Mouse (Mus musculus) right cerebral cortex, adult 18-20 months (tissue): Measurements from ENCODE around the gene Ggta1.
"Not testable (repeated sequence)": the region's sequence is repeated elsewhere in the genome, so short reads cannot be mapped to it uniquely, and the experiment has no call there.

Experiments
- DNase-seq: peaks from one replicate; pipeline ENCODE4 v3.0.0; 2022; ENCODE audit warnings: mixed read lengths

Ggta1 gene

GRCm38 (mm10) chr2:35459316-35459715 is 3.7 kb downstream of the Ggta1 start:
- no peak for DNase-seq

GRCm38 (mm10) chr2:35458421-35458820 is 4.6 kb downstream of the Ggta1 start:
- no peak for DNase-seq

GRCm38 (mm10) chr2:35453736-35454135 is 9.3 kb downstream of the Ggta1 start:
- DNase-seq = no peak

GRCm38 (mm10) chr2:35452695-35453094 is 10.3 kb downstream of the Ggta1 start:
- not testable (repeated sequence) for DNase-seq

GRCm38 (mm10) chr2:35451484-35452050 is 11.5 kb downstream of the Ggta1 start:
- no peak for DNase-seq

GRCm38 (mm10) chr2:35450856-35451255 is 12.2 kb downstream of the Ggta1 start:
- no peak for DNase-seq

GRCm38 (mm10) chr2:35449687-35450622 is 13.1 kb downstream of the Ggta1 start:
- no peak for DNase-seq

GRCm38 (mm10) chr2:35448914-35449670 is 13.9 kb downstream of the Ggta1 start:
- DNase-seq = no peak

- DNase-seq = no peak
Observed at GRCm38 (mm10) chr2:35448215-35448913, 14.7 kb downstream of the Ggta1 start.

- no peak for DNase-seq
Observed at GRCm38 (mm10) chr2:35447453-35447852, 15.6 kb downstream of the Ggta1 start.

- no peak for DNase-seq
Observed at GRCm38 (mm10) chr2:35446798-35447197, 16.2 kb downstream of the Ggta1 start.

- no peak for DNase-seq
Observed at GRCm38 (mm10) chr2:35446300-35446699, 16.7 kb downstream of the Ggta1 start.

- no peak for DNase-seq
Observed at GRCm38 (mm10) chr2:35445610-35446009, 17.4 kb downstream of the Ggta1 start.

GRCm38 (mm10) chr2:35444764-35445262 is 18.2 kb downstream of the Ggta1 start:
- no peak for DNase-seq

- no peak for DNase-seq
Observed at GRCm38 (mm10) chr2:35443981-35444763, 18.9 kb downstream of the Ggta1 start.

- DNase-seq = no peak
Observed at GRCm38 (mm10) chr2:35443325-35443724, 19.7 kb downstream of the Ggta1 start.

GRCm38 (mm10) chr2:35442079-35442478 is 21.0 kb downstream of the Ggta1 start:
- DNase-seq = no peak

- DNase-seq = no peak
Observed at GRCm38 (mm10) chr2:35441419-35441818, 21.6 kb downstream of the Ggta1 start.

GRCm38 (mm10) chr2:35440480-35440879 is 22.6 kb downstream of the Ggta1 start:
- DNase-seq = no peak

GRCm38 (mm10) chr2:35437796-35438195 is 25.2 kb downstream of the Ggta1 start:
- DNase-seq = no peak

- DNase-seq = no peak
Observed at GRCm38 (mm10) chr2:35434576-35435123, 28.4 kb downstream of the Ggta1 start.
